ENCODE assay signal across 9 mouse cellular contexts in genomic region chr3:129830626-129831025, GRCm38 (mm10). TPM values are rescaled to one million over a fixed set of nuclear protein-coding genes. Genes with fewer than 3 reads are reported as not detected.
DNase-seq lines count a peak whose midpoint lies in the region; ATAC-seq and TF ChIP-seq lines count a peak whose summit lies in the region.
"Had no signal": no experiment of that assay in that cellular context is flagged by ENCODE, and none has a peak within 500 bp of the region (broad histone marks: within the 10 kb centered on the region; RNA-seq: fewer than 3 reads in every experiment).

No protein-coding gene starts in this region.

- no peak for TF ChIP-seq CTCF in testis, adult 2 months (IDR thresholded peaks at IDR 0.05; ENCODE audit: control insufficient read depth, insufficient read depth, insufficient replicate concordance, low read depth, low read length)

- peak overlapping the region; percentile 74 for H3K9ac ChIP-seq in hindbrain, embryonic 15.5 days
- H3K9ac ChIP-seq in lung, embryonic 15.5 days, result peak overlapping the region; percentile 86

- H3K9me3 ChIP-seq in hindbrain, embryonic 15.5 days, result no peaks in the 10 kb centered on the region
- no peaks in the 10 kb centered on the region for H3K9me3 ChIP-seq in lung, embryonic 15.5 days

- H3K4me3 ChIP-seq in testis, adult 2 months (ENCODE audit: control insufficient read depth, low read depth, low read length), result peak overlapping the region; percentile 90
- H3K4me3 ChIP-seq in hindbrain, embryonic 15.5 days, result peak overlapping the region; percentile 87
- H3K4me3 ChIP-seq in lung, embryonic 15.5 days, result peak overlapping the region; percentile 99

- peaks cover 1% of the 10 kb centered on the region; the same call in 1 of the 2 replicates for H3K4me1 ChIP-seq in testis, adult 2 months (ENCODE audit: control insufficient read depth, insufficient read depth, low read length)
- peaks cover 20% of the 10 kb centered on the region for H3K4me1 ChIP-seq in hindbrain, embryonic 15.5 days (replicated peaks)
- peaks cover 18% of the 10 kb centered on the region for H3K4me1 ChIP-seq in lung, embryonic 15.5 days

- H3K4me2 ChIP-seq in hindbrain, embryonic 15.5 days, result peak overlapping the region; percentile 77
- H3K4me2 ChIP-seq in lung, embryonic 15.5 days, result peak overlapping the region; percentile 66

- no peak for ATAC-seq in hindbrain, embryonic 15.5 days (ENCODE audit: low FRiP score, low read depth)
- ATAC-seq in lung, embryonic 15.5 days (ENCODE audit: borderline replicate concordance, extremely low read depth, low FRiP score, low TSS enrichment), result peak; percentile 1; the same call in 1 of the 2 replicates

- WGBS in hindbrain, embryonic 15.5 days, result under 1% methylated on average over 43 of the region's 45 CpGs
- WGBS in lung, embryonic 15.5 days, result under 1% methylated on average over 41 of the region's 45 CpGs

- no peak for TF ChIP-seq POLR2A in testis, adult 2 months (IDR thresholded peaks at IDR 0.05; ENCODE audit: control insufficient read depth, low read depth, low read length)

- peak overlapping the region; percentile 88 for H3K27ac ChIP-seq in testis, adult 2 months (ENCODE audit: control insufficient read depth, insufficient read depth, low read depth, low read length)
- peak overlapping the region; percentile 93 for H3K27ac ChIP-seq in hindbrain, embryonic 15.5 days (replicated peaks)
- peak overlapping the region; percentile 90 for H3K27ac ChIP-seq in lung, embryonic 15.5 days

- no peaks in the 10 kb centered on the region for H3K27me3 ChIP-seq in testis, adult 2 months (ENCODE audit: control insufficient read depth, insufficient read depth, low read length)
- H3K27me3 ChIP-seq in hindbrain, embryonic 15.5 days, result no peaks in the 10 kb centered on the region
- H3K27me3 ChIP-seq in lung, embryonic 15.5 days, result no peaks in the 10 kb centered on the region

- peak; percentile 64 for DNase-seq in adrenal gland, postnatal 14 days
- no peak for DNase-seq in adrenal gland, adult 8-10 months
- DNase-seq in testis, postnatal 14 days (ENCODE audit: low spot score), result no peak
- peak; percentile 36 to 42 for DNase-seq in spleen, postnatal 36 days (ENCODE audit: low spot score in 2 of 2)
- no peak for DNase-seq in right cerebral cortex, postnatal 10 days (ENCODE audit: low spot score in 2 of 2)

- H3K36me3 ChIP-seq in testis, adult 2 months (ENCODE audit: control insufficient read depth, insufficient read depth, low read length), result peaks cover 1% of the 10 kb centered on the region; the same call in 1 of the 2 replicates
- H3K36me3 ChIP-seq in hindbrain, embryonic 15.5 days, result peaks cover 12% of the 10 kb centered on the region; the same call in 1 of the 2 replicates
- H3K36me3 ChIP-seq in lung, embryonic 15.5 days, result peaks cover 29% of the 10 kb centered on the region

RNA-seq across cellular contexts. Expression of gene Gar1, which starts 0.6 kb away (rescaled TPM):
- total RNA-seq in adrenal gland, postnatal 14 days (2021), result 67.1 and 89.6 TPM in 2 replicates
- 10 to 100 TPM; 40.1 to 54.4 (median 47.8) TPM for total RNA-seq in adrenal gland, adult 8-10 months (2022)
- polyA plus RNA-seq in testis, adult 2 months (2012; rRNA removed), result 43.1 and 49.6 TPM in 2 replicates
- 47.0 and 49.3 TPM in 2 replicates for polyA plus RNA-seq in hindbrain, embryonic 15.5 days (2015; fragmentation: Nextera tagmentation; extraction: Ambion mirVana)
- 82.9 and 92.0 TPM in 2 replicates for polyA plus RNA-seq in lung, embryonic 15.5 days (2015; fragmentation: Nextera tagmentation; extraction: Ambion mirVana)

RNA-seq across cellular contexts. Expression of gene Cfi, which starts 5.1 kb away (rescaled TPM):
- 3.5 and 67.6 TPM in 2 replicates for total RNA-seq in adrenal gland, postnatal 14 days (2021)
- total RNA-seq in adrenal gland, adult 8-10 months (2022), result not detected
- 0.14 and 0.20 TPM in 2 replicates for polyA plus RNA-seq in testis, adult 2 months (2012; rRNA removed)
- polyA plus RNA-seq in hindbrain, embryonic 15.5 days (2015; fragmentation: Nextera tagmentation; extraction: Ambion mirVana), result 0.42 and 0.75 TPM in 2 replicates
- 19.8 and 22.2 TPM in 2 replicates for polyA plus RNA-seq in lung, embryonic 15.5 days (2015; fragmentation: Nextera tagmentation; extraction: Ambion mirVana)

RNA-seq across cellular contexts. Expression of gene Rrh, which starts 8.2 kb away (rescaled TPM):
- 0.19 TPM in 1 of 2 replicates, not detected in the other for total RNA-seq in adrenal gland, postnatal 14 days (2021)
- under 1 TPM in 2 of 4 experiments, not detected in 2; 0.08 to 0.18 TPM for total RNA-seq in adrenal gland, adult 8-10 months (2022)
- polyA plus RNA-seq in testis, adult 2 months (2012; rRNA removed), result 0.28 and 0.42 TPM in 2 replicates
- 0.05 and 0.33 TPM in 2 replicates for polyA plus RNA-seq in hindbrain, embryonic 15.5 days (2015; fragmentation: Nextera tagmentation; extraction: Ambion mirVana)
- polyA plus RNA-seq in lung, embryonic 15.5 days (2015; fragmentation: Nextera tagmentation; extraction: Ambion mirVana), result 0.15 TPM in 1 of 2 replicates, not detected in the other
- total RNA-seq: gastrocnemius, postnatal 36 days had no signal

RNA-seq across cellular contexts. Expression of gene Lrit3, which starts 26.8 kb away (rescaled TPM):
- total RNA-seq in adrenal gland, postnatal 14 days (2021), result not detected in 2 replicates
- not detected for total RNA-seq in adrenal gland, adult 8-10 months (2022)
- not detected in 2 replicates for polyA plus RNA-seq in testis, adult 2 months (2012; rRNA removed)
- polyA plus RNA-seq in hindbrain, embryonic 15.5 days (2015; fragmentation: Nextera tagmentation; extraction: Ambion mirVana), result not detected in 2 replicates
- not detected in 2 replicates for polyA plus RNA-seq in lung, embryonic 15.5 days (2015; fragmentation: Nextera tagmentation; extraction: Ambion mirVana)
- total RNA-seq: gastrocnemius, postnatal 36 days had no signal

RNA-seq across cellular contexts. Expression of gene Pla2g12a, which starts 47.8 kb away (rescaled TPM):
- total RNA-seq in adrenal gland, postnatal 14 days (2021), result 56.0 and 62.7 TPM in 2 replicates
- 10 to 100 TPM; 38.3 to 48.4 (median 42.9) TPM for total RNA-seq in adrenal gland, adult 8-10 months (2022)
- polyA plus RNA-seq in testis, adult 2 months (2012; rRNA removed), result 75.4 and 94.8 TPM in 2 replicates
- polyA plus RNA-seq in hindbrain, embryonic 15.5 days (2015; fragmentation: Nextera tagmentation; extraction: Ambion mirVana), result 37.4 and 38.1 TPM in 2 replicates
- polyA plus RNA-seq in lung, embryonic 15.5 days (2015; fragmentation: Nextera tagmentation; extraction: Ambion mirVana), result 38.7 and 39.1 TPM in 2 replicates

Comparison
In these comparisons a context has a peak if more than half of its experiments do, and no peak if none do; other contexts are left out.
1. DNase-seq: peak in adrenal gland, postnatal 14 days (single experiment) and spleen, postnatal 36 days (2 of 2); none in adrenal gland, adult 8-10 months (single experiment), testis, postnatal 14 days (single experiment) and right cerebral cortex, postnatal 10 days (0 of 2).
2. RNA of gene Cfi, which starts 5.1 kb away (polyA plus RNA-seq): 19.8 to 22.2 TPM in lung, embryonic 15.5 days; 0.42 to 0.75 TPM in hindbrain, embryonic 15.5 days and 0.14 to 0.20 TPM in testis, adult 2 months; every median in the first group is over 10 times any median in the second.
3. Peak in every context shown above with its lines, with median percentiles within 50 percentile points of each other: H3K27ac ChIP-seq and H3K4me3 ChIP-seq.